Mouse (Mus musculus) urinary bladder, postnatal 4 days (tissue): ENCODE measurements around the gene Tnfrsf12a.

ENCODE experiments used
- DNase-seq, 2 experiments: peaks; one replicate each; pipeline ENCODE4 v3.0.0; 2021 to 2022; ENCODE audit warnings: low spot score in 2 of 2

Gene Tnfrsf12a

DNA sequence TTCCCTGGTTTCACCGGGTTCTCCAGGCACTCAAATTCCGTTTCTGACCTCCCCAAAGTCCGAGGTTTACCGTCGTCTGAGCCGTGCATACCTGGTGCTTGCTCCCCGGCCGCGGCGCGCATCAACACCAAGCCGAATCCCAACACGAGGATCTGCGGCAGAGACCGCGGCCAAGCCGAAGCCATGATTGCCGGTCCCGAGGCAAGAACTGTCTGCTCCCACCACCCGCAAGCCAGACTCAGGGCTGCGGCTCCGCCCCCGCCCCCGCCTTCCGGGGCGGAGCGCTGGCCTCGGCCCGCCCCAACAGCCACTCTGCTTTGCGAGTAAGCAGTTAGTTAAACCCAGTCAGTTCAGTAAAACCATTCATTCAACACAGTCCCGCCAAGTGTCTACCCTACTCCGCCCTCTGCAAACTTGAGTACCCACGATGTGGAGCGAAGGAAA, at the start of gene Tnfrsf12a:
Gene Tnfrsf12a, minus strand, starts transcription at position 233 of the 444 bp plus-strand sequence.
- DNase-seq, result peak; percentile 78 to 83

GRCm38 (mm10) chr17:23726758-23727142, 49.5 kb upstream of the Tnfrsf12a start:
- DNase-seq, result peak; percentile 75 to 81

DNA sequence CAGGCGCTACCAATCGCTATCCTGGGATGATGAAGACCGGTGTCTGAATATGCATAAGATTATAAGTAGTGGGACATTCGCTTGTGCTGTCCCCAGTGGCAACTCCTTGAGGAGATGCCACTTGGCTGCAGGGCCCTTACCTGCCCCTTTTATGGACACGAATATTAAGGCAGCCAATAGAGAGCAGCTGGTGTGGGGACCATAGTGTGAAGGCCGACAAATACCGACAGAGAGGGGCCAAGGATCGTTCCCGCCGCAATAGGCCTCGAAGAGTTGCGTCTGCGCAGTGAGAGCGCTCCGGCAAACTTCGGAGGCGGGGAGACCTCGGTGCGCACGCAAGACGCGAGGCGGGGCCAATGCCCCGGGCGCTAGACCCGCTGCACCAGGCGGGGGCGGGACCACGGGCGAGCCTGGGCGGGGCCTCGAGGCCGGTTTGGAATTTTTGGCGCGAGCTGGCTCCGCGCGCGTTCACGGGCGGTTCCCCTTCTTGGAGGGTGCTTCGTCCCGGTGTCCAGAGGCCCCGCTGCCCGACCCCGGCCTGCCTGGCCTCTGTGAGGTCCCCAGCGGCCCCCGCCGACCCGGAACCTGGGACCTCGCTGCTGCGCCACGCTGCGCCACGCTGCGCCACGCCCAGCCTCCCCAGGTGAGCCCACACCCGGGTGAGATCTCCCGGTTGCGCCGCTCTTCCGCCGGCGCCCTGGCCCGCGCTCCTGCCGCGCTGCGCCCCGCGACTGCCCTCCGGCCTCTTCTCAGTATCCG, 48.9 kb upstream of the Tnfrsf12a start, which contains the start of gene Pkmyt1:
Gene Pkmyt1, plus strand, starts transcription at position 338 of the 759 bp plus-strand sequence.
- peak; percentile 92 to 97 for DNase-seq

GRCm38 (mm10) chr17:23725477-23725876, 48.2 kb upstream of the Tnfrsf12a start:
- DNase-seq, result no peak

GRCm38 (mm10) chr17:23722376-23723125, 45.3 kb upstream of the Tnfrsf12a start, which contains the start of gene 1520401A03Rik:
1520401A03Rik (minus strand) TSS chr17:23722783.
- no peak for DNase-seq

DNA sequence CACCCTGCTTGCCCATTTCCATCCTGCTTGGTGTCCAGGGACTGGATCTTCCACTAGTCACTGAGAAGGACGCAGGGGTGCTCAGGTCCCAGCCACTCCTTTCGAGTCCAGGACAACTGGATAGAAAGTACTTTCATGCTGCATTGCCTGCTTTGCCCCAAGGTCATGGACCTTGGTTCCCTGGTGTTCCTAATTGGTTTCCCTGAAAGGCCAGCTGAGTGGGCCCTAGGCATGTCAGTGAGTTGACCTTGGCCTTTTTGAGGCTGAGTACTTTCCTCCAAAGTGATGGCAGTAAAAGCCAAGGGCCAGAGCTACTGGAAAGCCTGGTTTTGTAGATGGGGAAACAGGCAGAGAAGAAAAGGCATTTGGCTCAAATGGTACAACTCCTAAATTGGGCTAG, 44.6 kb upstream of the Tnfrsf12a start:
- no peak for DNase-seq

DNA sequence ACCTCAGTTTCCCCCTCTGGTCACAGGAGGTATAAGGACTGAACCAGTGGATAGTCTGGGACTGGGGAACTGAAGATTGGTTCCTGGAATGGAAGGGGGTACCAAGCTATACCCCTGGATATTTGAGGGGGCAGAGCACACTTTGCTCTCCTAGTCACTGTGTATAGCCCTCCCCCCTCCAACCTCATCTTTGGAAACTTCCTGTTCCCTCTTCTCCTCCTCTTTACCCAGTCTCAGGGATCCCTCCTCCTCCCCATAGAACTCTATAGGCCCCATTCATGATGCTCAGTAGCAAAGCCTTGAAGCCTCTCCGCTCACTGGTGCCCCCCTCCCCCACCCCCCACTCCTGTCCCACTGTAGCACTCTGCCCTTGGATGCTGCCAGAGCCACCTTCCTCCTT, 42.2 kb upstream of the Tnfrsf12a start:
- DNase-seq, result no peak

- DNase-seq, result no peak
Observed at GRCm38 (mm10) chr17:23717003-23717402, 39.7 kb upstream of the Tnfrsf12a start.

DNA sequence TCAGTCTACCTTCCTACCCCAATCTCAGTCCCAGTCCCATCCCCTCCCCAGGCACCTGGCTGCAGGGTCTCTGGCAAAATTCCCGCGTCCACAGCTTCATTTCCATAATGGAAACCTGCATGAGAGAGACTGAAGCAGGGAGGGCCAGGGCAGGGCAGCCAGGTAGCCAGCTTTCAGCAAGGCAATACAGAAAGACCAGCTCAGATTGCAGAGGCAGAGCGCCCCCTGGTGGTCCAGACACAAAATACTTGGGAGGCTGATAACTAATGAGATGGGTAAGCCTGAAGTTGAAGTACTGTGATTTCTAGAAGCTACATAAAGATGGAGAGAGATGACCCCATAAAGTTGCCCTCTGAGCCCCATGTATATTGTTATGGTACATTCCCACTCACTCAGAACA, 28.9 kb upstream of the Tnfrsf12a start:
- peak; percentile 54 to 80 for DNase-seq

- no peak for DNase-seq
Observed at GRCm38 (mm10) chr17:23705525-23706104, 28.3 kb upstream of the Tnfrsf12a start.

DNA sequence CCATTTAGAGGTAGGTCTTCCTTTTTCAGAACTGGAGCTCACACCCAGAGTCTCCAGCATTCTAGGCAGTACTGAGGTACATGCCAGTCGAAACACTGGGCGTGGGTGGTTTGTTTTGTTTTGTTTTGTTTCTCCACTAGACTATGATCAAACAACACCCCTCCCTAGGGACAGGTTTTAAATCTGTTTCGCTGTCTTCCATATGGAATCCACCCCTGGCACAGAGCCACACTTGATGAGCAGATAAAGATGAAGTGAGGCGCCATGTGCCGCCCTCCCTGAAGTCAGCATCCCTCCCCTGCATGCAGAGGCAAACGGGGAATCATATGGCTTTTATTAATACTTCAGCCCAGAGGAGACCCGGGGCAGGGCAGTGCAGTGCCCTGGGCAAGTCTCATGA, 27.5 kb upstream of the Tnfrsf12a start:
- DNase-seq, result no peak

DNA sequence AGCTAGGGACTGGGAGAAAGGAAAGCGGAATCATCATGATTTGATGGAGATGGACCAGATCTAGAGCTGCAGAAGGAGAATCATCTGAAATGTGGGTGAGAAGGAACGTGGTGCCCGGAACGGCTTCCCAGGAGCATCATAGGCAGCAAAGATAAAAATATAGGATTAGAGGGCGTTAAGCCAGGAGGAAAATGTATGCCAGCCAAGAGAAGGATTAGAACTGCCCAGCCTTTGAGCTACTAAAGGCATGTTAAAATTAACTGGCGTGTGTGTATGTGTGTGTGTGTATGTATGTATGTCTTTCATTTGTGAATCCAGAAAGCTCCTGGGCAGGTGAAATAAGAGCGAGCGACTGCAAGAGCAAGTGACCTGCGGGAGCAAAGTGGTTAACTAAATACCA, 26.0 kb upstream of the Tnfrsf12a start:
- DNase-seq, result no peak

DNA sequence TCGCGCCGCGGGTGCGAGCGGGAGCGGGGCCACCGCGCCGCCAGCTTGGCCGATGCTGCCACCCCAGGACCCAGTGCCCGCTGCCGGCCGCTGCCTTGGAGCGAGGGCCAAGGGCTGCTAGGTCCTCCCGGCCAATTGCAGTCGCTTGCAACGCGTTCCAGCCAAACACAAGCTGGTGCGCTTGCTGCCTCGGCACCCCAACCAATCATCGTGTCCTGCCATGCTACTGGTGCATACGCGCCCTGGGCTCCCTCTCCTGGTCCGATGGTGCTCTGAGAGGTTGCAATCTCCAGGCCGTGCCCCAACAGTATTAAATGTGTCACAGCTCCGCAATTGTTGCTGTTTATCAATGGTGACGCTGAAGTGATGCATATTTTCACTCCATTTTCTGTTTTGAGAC, 22.8 kb upstream of the Tnfrsf12a start:
- DNase-seq, result peak; percentile 79 to 89

GRCm38 (mm10) chr17:23699131-23700077, 22.1 kb upstream of the Tnfrsf12a start:
- no peak for DNase-seq

GRCm38 (mm10) chr17:23695801-23696200, 18.5 kb upstream of the Tnfrsf12a start:
- DNase-seq, result no peak

GRCm38 (mm10) chr17:23694491-23694890, 17.2 kb upstream of the Tnfrsf12a start:
- no peak for DNase-seq

GRCm38 (mm10) chr17:23683856-23684672, 6.8 kb upstream of the Tnfrsf12a start, which contains the start of gene Cldn9:
Cldn9 (minus strand) TSS chr17:23684026.
- no peak for DNase-seq

GRCm38 (mm10) chr17:23683226-23683625, 6.0 kb upstream of the Tnfrsf12a start:
- DNase-seq, result no peak

DNA sequence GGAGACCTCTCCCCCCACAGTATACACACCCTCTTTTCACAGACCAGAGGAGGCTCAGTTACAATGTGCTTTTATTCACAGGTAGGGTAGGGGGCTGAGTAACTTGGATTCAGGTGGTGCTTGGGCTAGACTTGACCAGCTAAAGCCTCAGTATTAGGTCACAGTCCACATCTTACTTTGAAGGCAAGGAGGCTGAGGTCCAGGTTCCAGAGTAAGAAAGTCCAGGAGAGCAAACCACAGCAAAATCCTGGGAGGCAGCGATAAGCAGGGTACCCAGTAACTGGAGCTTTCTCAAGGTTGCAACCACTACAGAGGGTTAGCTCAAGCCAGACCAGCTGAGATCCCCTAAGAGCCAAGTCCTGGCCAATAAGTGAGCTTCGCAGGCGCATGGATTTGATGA, 5.3 kb upstream of the Tnfrsf12a start:
- DNase-seq, result no peak

DNA sequence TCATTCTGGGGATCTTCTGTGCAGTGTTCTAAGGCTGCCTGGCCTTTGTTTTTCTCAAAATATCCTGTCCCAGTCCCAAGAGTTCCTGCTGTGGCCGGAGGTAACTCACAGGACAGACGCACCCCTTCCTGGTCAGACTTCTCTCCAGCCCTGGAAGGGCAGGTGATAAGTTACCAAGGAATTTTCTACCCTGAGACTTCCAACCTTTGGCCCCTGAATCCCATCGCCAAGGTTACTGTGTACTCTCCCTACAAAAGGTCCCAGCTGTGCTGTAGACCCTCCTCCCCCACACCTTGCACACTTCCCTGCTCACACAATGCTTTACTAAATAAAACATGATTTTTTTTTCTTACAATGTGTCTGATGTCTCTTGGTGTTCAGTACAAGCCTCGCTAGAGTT, 4.8 kb upstream of the Tnfrsf12a start:
- no peak for DNase-seq
